ENCODE assay signal across 8 mouse cellular contexts in genomic region chr7:45701072-45701471, GRCm38 (mm10). TPM values are rescaled to one million over a fixed set of nuclear protein-coding genes. Genes with fewer than 3 reads are reported as not detected.
A peak's percentile ranks its signal among the peaks of the same experiment; 100 is the strongest.
DNase-seq lines count a peak whose midpoint lies in the region; ATAC-seq lines count a peak whose summit lies in the region.

No protein-coding gene starts in this region.

- peaks cover 28% of the 10 kb centered on the region for H3K27me3 ChIP-seq in megakaryocyte, embryonic 14.5 days (replicated peaks)
- peaks cover 40% of the 10 kb centered on the region for H3K27me3 ChIP-seq in limb, embryonic 10.5 days (ENCODE audit: low read depth, poor library complexity, severe bottlenecking)

- peak; percentile 55 for DNase-seq in cerebellum, adult 11 months
- no peak for DNase-seq in cerebellum, adult 8-10 months
- DNase-seq in limb, embryonic 10.5 days (ENCODE audit: low spot score): no peak
- DNase-seq in testis, postnatal 14 days (ENCODE audit: low spot score): peak; percentile 41
- DNase-seq in layer of hippocampus, adult 18-20 months (ENCODE audit: low spot score in 2 of 2): no peak
- DNase-seq in adrenal gland, adult (ENCODE audit: inconsistent age in 2 of 2, low spot score in 1 of 2): no peak

- 34% methylated on average over 11 of the region's 11 CpGs for WGBS in limb, embryonic 10.5 days

- H3K27ac ChIP-seq in limb, embryonic 10.5 days: peak overlapping the region; percentile 59; the same call in 1 of the 2 replicates

- H3K4me3 ChIP-seq in megakaryocyte, embryonic 14.5 days (replicated peaks): peak overlapping the region; percentile 19
- H3K4me3 ChIP-seq in limb, embryonic 10.5 days: peak overlapping the region; percentile 51

- ATAC-seq in megakaryocyte, adult 5-6 weeks (ENCODE audit: poor library complexity, severe bottlenecking): no peak

- H3K4me1 ChIP-seq in megakaryocyte, embryonic 14.5 days: peaks cover 70% of the 10 kb centered on the region
- peaks cover 49% of the 10 kb centered on the region for H3K4me1 ChIP-seq in limb, embryonic 10.5 days

- no peaks in the 10 kb centered on the region for H3K9me3 ChIP-seq in megakaryocyte, embryonic 14.5 days
- H3K9me3 ChIP-seq in limb, embryonic 10.5 days (replicated peaks): no peaks in the 10 kb centered on the region

- H3K36me3 ChIP-seq in megakaryocyte, embryonic 14.5 days (replicated peaks; ENCODE audit: low read length): no peaks in the 10 kb centered on the region
- no peaks in the 10 kb centered on the region for H3K36me3 ChIP-seq in limb, embryonic 10.5 days

RNA-seq across cellular contexts. Expression of gene Car11, which starts 1.4 kb away (rescaled TPM):
- polyA plus RNA-seq in megakaryocyte, embryonic 14.5 days (2012; ENCODE audit: insufficient read depth, low replicate concordance): 1.1 and 3.5 TPM in 2 replicates
- not detected in 2 replicates for total RNA-seq in megakaryocyte, adult 5-6 weeks (2015)
- not detected in 2 replicates for total RNA-seq in megakaryocyte, adult 5-6 weeks (2017)
- polyA plus RNA-seq in limb, embryonic 10.5 days (2016; fragmentation: Nextera tagmentation; extraction: Ambion mirVana): 2.2 and 4.9 TPM in 2 replicates
- total RNA-seq in layer of hippocampus, adult 18-20 months (2021): 100 to 1,000 TPM; 182 TPM

RNA-seq across cellular contexts. Expression of gene Dbp, which starts 3.8 kb away (rescaled TPM):
- polyA plus RNA-seq in megakaryocyte, embryonic 14.5 days (2012; ENCODE audit: insufficient read depth, low replicate concordance): 23.4 and 41.9 TPM in 2 replicates
- 3.3 and 4.1 TPM in 2 replicates for total RNA-seq in megakaryocyte, adult 5-6 weeks (2015)
- total RNA-seq in megakaryocyte, adult 5-6 weeks (2017): 3.9 and 5.9 TPM in 2 replicates
- 3.7 and 4.7 TPM in 2 replicates for polyA plus RNA-seq in limb, embryonic 10.5 days (2016; fragmentation: Nextera tagmentation; extraction: Ambion mirVana)
- 10 to 100 TPM; 47.6 to 50.2 TPM for total RNA-seq in layer of hippocampus, adult 18-20 months (2021)

RNA-seq across cellular contexts. Expression of gene Sec1, which starts 6.9 kb away (rescaled TPM):
- not detected in 2 replicates for polyA plus RNA-seq in megakaryocyte, embryonic 14.5 days (2012; ENCODE audit: insufficient read depth, low replicate concordance)
- total RNA-seq in megakaryocyte, adult 5-6 weeks (2015): not detected in 2 replicates
- not detected in 2 replicates for total RNA-seq in megakaryocyte, adult 5-6 weeks (2017)
- 0.54 and 0.83 TPM in 2 replicates for polyA plus RNA-seq in limb, embryonic 10.5 days (2016; fragmentation: Nextera tagmentation; extraction: Ambion mirVana)
- total RNA-seq in layer of hippocampus, adult 18-20 months (2021): 1 to 10 TPM; 2.5 to 3.5 TPM

RNA-seq across cellular contexts. Expression of gene Rpl18, which starts 14.2 kb away (rescaled TPM):
- 10,199 and 14,647 TPM in 2 replicates for polyA plus RNA-seq in megakaryocyte, embryonic 14.5 days (2012; ENCODE audit: insufficient read depth, low replicate concordance)
- 1,249 and 1,272 TPM in 2 replicates for total RNA-seq in megakaryocyte, adult 5-6 weeks (2015)
- total RNA-seq in megakaryocyte, adult 5-6 weeks (2017): 1,058 and 1,261 TPM in 2 replicates
- polyA plus RNA-seq in limb, embryonic 10.5 days (2016; fragmentation: Nextera tagmentation; extraction: Ambion mirVana): 1,218 and 1,459 TPM in 2 replicates
- total RNA-seq in layer of hippocampus, adult 18-20 months (2021): 100 to 1,000 TPM; 359 to 364 TPM

RNA-seq across cellular contexts. Expression of gene Sphk2, which starts 16.7 kb away (rescaled TPM):
- polyA plus RNA-seq in megakaryocyte, embryonic 14.5 days (2012; ENCODE audit: insufficient read depth, low replicate concordance): 242 and 413 TPM in 2 replicates
- 14.6 and 21.2 TPM in 2 replicates for total RNA-seq in megakaryocyte, adult 5-6 weeks (2015)
- total RNA-seq in megakaryocyte, adult 5-6 weeks (2017): 13.7 and 15.7 TPM in 2 replicates
- polyA plus RNA-seq in limb, embryonic 10.5 days (2016; fragmentation: Nextera tagmentation; extraction: Ambion mirVana): 45.5 and 49.3 TPM in 2 replicates
- 10 to 100 TPM; 35.8 to 37.2 TPM for total RNA-seq in layer of hippocampus, adult 18-20 months (2021)

Comparison
In these comparisons a context has a peak if more than half of its experiments do, and no peak if none do; other contexts are left out.
1. DNase-seq: peak in cerebellum, adult 11 months (single experiment) and testis, postnatal 14 days (single experiment); none in cerebellum, adult 8-10 months (single experiment), limb, embryonic 10.5 days (single experiment), layer of hippocampus, adult 18-20 months (0 of 2) and adrenal gland, adult (0 of 2).
2. RNA of gene Car11, which starts 1.4 kb away (total RNA-seq): 182 TPM in layer of hippocampus, adult 18-20 months; not detected in megakaryocyte, adult 5-6 weeks; every median in the first group is over 100 times any median in the second.
3. RNA of gene Dbp, which starts 3.8 kb away (total RNA-seq): 47.6 to 50.2 TPM in layer of hippocampus, adult 18-20 months; 3.3 to 5.9 TPM in megakaryocyte, adult 5-6 weeks; every median in the first group is over 4 times any median in the second.